Mouse (Mus musculus): ENCODE data around the gene Dhx37.
"Not testable (repeated sequence)": the region's sequence is repeated elsewhere in the genome, so short reads cannot be mapped to it uniquely, and the experiment has no call there.

Gene Dhx37

DNA sequence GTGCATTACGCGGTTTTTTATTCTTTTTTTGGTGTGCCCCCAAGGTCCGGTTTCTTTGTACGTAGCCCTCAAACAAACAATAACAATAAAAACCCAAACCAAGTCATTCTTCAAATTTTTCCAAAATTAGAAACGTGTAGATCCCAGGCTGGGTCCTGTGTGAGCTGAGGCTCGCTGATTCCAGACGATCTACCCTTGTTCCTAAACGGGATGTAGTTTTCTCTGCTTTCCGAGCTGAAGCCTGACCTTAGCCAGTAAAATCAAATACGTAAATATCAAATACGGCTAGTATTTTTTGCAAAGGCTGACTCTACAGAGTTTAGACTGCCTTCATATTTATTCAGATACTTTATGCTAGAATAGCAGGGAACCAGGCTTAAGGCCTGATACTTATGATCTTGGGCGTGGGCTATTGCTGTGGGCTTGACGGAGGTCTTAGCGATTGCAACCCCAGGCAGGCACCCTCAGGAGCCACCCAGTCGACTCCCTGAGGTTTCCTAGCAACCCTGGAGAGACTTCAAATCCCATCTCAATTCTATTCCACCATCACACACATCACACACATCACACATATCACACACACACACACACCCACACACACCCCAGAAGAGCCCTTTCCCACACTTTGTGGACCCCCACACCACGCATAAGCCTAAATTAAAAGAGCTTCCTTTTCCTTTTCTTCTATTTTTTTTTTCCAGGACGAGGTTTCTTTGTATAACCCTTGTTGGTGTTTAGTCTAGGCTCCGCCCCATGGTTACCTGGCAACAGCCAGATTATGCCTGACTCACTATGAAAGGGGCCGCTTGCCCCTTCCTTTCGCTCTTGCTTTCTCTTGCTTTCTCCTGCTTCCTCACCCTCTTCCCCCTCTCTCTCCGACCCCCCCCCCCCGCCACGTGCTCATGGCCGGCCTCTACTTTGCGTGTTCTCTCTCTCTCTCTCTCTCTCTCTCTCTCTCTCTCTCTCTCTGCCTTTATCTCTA lies 40.0 kb downstream of the Dhx37 start:
- in situ Hi-C loops (cut with MboI; ENCODE audit: low pct_unique_long_range_greater_than_20kb in 1 of 2, low sequenced_read_pairs in 2 of 2, unreplicated experiment in 1 of 2): no loop called here

DNA sequence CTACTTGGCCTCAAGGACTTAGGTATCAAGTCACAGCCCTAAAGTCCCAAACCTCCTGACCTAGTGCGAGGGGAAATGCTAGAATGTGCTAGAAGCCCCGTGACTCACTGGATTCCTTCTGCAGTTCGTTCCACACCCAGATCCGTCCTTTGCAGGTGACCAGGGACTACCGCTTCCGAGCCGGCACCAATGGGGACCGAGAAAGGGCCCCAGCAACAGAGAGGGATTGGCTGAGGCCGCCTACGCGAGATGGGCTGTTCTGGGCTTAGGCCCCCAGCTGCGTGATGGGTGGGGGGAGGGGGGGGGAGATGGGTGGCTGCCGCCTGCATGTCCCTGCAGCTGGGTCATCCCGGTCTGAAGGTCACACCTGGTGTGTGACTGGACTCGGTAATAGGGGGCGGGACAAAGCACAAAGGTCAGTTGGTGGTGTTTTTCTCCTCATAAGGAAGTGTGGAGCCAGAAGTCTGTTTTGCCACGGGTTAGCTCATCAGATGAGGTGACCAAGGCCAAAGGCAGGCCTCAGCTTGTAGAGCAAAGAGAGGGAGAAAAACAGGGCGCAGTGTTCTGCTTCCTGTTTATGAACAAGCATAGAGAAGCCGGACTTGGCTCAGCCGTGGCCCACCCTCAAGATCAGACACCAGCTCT lies 40.8 kb downstream of the Dhx37 start:
- in situ Hi-C loops (cut with MboI; ENCODE audit: low pct_unique_long_range_greater_than_20kb in 1 of 2, low sequenced_read_pairs in 2 of 2, unreplicated experiment in 1 of 2): no loop called here

DNA sequence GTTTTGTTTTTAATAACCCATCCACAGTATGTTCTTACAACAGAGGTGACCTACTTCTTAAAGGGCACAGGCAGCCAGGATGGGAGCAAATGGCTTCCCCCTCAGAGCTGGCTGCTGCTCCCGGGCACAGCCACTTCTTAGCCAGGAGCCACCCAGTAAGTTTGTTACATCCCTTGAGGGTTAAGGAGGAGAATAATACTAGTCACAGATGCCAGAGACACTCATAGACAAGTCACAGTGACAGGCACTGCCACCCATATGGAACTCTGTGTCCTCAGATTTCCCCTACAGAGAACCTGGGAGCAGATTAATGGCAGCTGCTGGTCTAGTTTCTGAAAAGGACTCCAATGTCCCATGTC lies 41.3 kb downstream of the Dhx37 start:
- in situ Hi-C loops (cut with MboI; ENCODE audit: low pct_unique_long_range_greater_than_20kb in 1 of 2, low sequenced_read_pairs in 2 of 2, unreplicated experiment in 1 of 2): no loop called here

DNA sequence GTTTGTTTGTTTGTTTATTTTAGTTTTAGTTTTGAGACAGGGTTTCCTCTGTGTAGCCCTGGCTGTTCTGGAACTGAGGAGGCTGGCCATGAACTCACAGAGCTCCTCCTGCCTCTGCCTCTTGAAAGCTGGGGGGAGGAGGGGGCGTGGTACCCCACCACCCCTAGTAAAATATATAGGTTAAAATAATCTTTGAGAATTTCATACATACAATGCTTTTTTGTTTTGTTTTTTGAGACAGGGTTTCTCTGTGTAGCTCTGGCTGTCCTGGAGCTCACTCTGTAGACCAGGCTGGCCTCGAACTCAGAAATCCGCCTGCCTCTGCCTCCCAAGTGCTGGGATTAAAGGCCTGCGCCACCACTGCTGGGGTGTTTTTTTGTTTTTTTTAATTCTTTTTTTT lies 41.7 kb downstream of the Dhx37 start:
- in situ Hi-C loops (cut with MboI; ENCODE audit: low pct_unique_long_range_greater_than_20kb in 1 of 2, low sequenced_read_pairs in 2 of 2, unreplicated experiment in 1 of 2): not testable (repeated sequence)

DNA sequence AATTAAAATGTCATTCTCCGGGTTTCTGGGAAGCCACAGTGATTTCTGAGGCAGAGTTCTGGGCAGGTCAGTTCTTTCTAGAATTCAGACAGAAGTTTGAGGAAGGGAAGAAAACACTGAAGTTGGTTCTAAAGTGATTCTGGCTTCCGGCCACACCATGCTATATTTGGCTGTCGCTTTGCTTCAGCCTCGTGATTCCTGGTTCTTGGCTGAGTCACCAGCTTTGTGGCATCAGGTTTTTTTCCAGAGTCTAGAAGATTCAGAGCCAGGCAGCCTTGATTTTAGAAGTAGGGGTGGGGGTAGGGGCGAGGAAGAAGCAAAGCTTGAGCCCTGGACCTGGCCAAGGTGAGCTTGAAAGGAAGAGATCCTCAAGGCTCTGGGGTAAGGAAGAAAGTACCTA lies 42.3 kb downstream of the Dhx37 start:
- in situ Hi-C loops (cut with MboI; ENCODE audit: low pct_unique_long_range_greater_than_20kb in 1 of 2, low sequenced_read_pairs in 2 of 2, unreplicated experiment in 1 of 2): no loop called here

DNA sequence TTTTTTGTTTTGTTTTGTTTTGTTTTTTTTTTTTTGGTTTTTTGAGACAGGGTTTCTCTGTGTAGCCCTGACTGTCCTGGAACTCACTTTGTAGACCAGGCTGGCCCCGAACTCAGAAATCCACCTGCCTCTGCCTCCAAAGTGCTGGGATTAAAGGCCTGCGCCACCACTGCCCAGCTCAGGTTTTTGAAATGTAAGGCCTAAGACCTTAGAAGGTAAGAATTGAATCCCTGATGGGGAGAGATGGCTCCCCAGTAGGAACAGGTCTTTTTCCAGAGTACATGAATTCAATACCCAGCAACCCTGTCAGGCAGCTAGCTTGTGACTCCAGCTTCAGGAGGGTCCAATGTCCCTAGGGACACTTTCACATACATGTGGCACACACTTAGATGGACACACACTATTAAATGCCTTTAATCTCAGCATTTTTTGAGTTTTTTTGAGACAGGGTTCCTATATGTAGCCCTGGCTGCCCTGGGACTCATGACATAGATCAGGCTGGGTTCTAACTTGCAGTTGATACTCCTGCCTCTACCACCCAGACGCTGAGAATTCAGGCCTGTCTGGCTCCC lies 42.9 kb downstream of the Dhx37 start:
- in situ Hi-C loops (cut with MboI; ENCODE audit: low pct_unique_long_range_greater_than_20kb in 1 of 2, low sequenced_read_pairs in 2 of 2, unreplicated experiment in 1 of 2): no loop called here

DNA sequence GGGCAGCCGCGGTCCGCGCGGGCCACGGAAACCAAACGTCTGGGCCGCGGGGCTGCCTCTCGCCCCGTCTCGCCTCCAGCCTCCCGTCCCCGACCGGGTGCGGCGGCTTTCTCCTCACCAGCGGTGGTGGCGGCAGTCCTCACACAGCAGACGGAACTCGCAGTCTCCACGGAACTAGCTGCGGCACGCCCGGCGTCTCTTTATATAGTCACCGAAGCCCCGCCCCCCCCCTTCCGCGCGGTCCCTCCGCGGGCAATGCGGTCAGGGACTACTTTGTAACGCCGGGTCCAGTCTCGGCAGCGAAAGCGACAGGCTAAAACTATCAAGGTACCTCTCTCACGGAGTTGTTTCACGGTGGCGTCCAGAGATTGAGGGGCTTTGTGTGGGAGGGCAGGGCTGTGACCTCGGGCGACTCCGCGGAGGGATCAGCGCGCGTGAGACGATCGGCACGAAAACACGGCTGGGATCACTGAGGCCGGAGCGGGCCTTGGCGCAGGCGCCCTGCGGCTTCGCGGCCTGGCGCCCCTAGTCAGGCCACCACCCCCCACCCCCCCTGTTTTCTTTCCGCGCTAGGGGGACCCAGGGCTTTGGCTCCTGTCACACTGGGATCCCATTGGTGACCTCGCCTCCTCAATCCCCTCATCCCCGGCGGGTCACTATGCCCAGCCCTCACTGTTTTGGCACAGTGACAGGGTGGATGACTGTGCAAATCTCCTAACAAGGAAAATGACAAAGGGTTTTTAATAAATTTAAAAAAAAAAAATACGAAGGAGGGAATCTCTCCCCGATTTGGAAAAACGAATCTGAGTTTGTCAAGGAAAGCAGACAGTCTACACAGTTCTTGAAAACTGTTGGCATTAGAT lies 44.1 kb downstream of the Dhx37 start, which contains the start of gene Ubc:
Gene Ubc (minus strand): TSS at position 624 of the 863 bp plus-strand sequence.
- in situ Hi-C loops (cut with MboI; ENCODE audit: low pct_unique_long_range_greater_than_20kb in 1 of 2, low sequenced_read_pairs in 2 of 2, unreplicated experiment in 1 of 2): no loop called here

DNA sequence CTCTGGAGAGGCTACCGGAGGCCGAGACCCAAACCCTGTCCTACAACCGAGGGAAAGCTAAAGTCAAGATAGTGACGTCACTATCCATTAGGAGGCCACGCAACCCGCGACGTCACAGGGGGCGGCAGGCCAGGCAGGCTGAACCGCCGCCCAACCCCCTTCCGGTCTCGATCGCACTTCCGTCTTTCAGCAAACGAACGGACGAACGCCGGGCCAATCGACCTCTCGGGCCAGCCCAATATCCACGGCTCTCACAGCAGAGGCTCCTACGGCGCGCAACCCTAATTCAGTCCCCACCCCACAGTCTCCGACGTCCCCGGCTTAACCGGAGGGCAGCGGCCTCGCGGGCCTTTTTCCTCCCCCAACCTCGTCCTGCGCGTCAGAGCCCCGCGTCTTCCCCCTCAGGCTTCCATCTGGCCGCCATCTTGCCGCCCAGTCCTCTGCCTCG lies 44.8 kb downstream of the Dhx37 start, which contains the start of gene Gm10382:
Gene Gm10382 (plus strand): TSS at position 192 of the 448 bp plus-strand sequence.
- in situ Hi-C loops (cut with MboI; ENCODE audit: low pct_unique_long_range_greater_than_20kb in 1 of 2, low sequenced_read_pairs in 2 of 2, unreplicated experiment in 1 of 2): no loop called here

DNA sequence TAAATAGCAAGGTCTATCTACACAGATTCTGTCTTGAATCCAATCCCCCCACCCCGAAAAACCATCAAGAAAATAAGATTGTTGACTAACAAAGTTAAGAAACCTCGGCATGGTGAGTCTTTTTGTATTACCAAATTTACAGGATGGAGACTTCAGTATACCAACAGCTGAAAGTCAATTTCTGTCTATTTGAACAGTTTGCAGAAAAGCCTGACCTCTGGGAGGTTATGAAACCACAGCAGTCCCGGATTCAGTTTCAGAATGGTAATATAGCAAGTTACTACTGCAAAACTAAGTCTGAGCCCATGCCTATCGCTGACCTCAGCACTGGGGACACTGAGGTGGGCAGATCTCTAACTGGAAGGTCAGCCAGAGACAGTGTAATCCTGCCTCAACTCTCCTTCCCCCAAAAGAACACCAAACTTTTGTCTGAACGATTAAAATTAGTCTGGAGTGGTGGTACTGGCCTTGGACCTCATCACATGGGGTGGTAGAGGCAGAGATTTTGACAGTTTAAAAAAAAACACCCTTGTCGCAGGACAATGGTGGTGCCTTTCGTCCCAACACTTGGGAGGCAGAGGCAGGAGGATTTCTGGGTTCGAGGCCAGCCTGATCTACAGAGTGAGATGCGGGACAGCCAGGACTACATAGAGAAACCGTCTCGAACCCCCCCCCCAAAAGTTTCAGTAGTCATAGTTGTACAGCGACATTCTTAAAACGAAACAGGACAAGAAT lies 45.4 kb downstream of the Dhx37 start:
- in situ Hi-C loops (cut with MboI; ENCODE audit: low pct_unique_long_range_greater_than_20kb in 1 of 2, low sequenced_read_pairs in 2 of 2, unreplicated experiment in 1 of 2): no loop called here

DNA sequence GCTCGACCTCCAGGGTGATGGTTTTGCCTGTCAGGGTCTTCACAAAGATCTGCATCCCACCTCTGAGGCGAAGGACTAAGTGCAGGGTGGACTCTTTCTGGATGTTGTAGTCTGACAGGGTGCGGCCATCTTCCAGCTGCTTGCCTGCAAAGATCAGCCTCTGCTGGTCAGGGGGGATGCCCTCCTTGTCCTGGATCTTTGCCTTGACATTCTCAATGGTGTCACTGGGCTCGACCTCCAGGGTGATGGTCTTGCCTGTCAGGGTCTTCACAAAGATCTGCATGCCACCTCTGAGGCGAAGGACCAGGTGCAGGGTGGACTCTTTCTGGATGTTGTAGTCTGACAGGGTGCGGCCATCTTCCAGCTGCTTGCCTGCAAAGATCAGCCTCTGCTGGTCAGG lies 46.6 kb downstream of the Dhx37 start:
- in situ Hi-C loops (cut with MboI; ENCODE audit: low pct_unique_long_range_greater_than_20kb in 1 of 2, low sequenced_read_pairs in 2 of 2, unreplicated experiment in 1 of 2): not testable (repeated sequence)

DNA sequence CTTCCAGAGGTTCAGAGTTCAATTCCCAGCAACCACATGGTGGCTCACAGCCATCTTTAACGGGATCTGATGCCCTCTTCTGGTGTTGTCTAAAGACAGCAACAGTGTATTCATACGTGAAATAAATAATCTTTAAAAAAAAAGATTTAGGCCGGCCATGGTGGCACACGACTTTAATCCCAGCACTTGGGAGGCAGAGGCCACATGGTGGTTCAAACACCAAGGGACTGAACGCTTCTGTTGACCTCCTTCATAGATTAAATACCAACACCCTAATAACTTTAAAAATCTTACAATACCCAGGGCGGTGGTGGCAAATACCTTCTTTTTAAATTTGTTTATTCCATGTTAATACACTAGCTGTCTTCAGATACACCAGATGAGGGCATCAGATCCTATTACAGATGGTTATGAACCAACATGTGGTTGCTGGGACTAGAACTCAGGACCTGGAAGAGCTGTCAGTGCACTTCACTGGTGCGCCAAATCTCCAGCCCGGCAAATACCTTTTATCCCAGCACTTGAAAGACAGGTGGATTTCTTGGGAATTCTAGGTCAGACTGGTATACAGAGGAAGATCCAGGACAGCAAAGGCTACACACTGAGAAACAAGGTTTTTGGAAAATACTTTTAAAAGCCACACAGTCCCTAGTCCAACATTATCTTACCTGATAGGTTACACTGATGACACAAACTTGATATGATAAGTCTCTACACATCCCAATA lies 48.5 kb downstream of the Dhx37 start:
- in situ Hi-C loops (cut with MboI; ENCODE audit: low pct_unique_long_range_greater_than_20kb in 1 of 2, low sequenced_read_pairs in 2 of 2, unreplicated experiment in 1 of 2): no loop called here

DNA sequence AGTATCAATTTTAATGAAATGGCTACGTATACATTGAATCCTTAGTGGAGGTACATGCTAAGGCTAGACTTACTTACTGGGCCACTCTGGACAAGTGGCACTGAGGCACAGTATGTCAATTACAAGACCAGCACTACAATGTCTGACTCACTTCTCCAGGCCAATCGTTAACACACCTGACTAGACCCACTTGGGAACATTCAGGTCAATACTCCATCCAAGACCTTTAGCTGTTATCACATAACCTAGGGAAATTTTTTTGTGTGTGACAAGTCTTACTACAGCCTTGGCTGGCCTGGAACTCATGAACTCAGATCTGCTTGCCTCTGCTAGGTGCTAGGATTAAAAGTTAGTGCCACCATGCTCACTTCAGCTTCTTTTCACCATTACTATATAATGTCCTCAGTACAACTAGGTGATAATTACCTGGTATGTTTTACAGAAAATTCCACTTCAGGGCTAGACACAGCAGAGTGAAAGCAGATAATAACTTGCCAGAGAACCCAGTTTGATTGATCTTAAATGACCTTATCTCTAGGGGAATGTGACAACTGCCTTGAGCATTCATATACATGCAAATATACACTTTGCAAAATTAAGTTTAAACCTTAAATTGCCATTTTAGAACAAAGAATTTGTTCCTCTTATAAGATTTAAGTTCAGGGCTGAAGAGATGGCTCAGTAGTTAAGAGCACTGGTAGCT lies 49.3 kb downstream of the Dhx37 start:
- in situ Hi-C loops (cut with MboI; ENCODE audit: low pct_unique_long_range_greater_than_20kb in 1 of 2, low sequenced_read_pairs in 2 of 2, unreplicated experiment in 1 of 2): no loop called here

DNA sequence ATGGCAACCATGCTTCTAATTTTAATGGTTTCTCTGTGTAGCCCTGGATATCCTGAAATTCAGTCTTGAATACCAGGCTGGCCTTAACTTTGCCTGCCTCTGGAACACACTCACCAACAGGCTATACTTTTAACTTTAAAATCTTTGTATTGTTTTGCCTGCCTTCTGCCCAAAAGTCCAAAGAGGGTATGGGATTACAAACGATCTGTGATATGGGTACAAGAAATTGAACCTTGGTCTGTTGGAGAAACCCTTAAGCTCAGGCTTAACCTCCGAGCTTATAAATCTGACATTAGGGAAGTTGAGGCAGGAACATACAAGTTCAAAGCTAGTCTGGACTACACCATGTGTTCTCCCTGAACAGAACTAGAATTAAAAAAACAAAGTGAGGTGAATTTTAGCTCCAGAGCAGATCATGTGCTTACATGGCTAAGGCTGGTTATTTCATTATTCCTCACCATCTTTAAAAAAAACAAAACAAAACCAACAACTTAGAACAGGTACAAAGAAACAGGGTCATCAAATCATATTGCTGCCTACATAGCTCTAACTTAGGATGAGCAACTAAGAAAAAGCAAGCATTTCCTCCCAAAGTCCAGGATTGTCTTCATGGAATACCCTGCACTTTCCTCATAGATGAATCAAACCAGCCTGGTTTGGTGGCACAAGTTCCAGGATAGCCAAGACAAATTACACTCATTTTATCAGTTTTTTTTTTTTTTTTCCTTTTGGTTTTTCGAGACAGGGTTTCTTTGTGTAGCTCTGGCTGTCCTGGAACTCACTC lies 50.1 kb downstream of the Dhx37 start:
- in situ Hi-C loops (cut with MboI; ENCODE audit: low pct_unique_long_range_greater_than_20kb in 1 of 2, low sequenced_read_pairs in 2 of 2, unreplicated experiment in 1 of 2): no loop called here

DNA sequence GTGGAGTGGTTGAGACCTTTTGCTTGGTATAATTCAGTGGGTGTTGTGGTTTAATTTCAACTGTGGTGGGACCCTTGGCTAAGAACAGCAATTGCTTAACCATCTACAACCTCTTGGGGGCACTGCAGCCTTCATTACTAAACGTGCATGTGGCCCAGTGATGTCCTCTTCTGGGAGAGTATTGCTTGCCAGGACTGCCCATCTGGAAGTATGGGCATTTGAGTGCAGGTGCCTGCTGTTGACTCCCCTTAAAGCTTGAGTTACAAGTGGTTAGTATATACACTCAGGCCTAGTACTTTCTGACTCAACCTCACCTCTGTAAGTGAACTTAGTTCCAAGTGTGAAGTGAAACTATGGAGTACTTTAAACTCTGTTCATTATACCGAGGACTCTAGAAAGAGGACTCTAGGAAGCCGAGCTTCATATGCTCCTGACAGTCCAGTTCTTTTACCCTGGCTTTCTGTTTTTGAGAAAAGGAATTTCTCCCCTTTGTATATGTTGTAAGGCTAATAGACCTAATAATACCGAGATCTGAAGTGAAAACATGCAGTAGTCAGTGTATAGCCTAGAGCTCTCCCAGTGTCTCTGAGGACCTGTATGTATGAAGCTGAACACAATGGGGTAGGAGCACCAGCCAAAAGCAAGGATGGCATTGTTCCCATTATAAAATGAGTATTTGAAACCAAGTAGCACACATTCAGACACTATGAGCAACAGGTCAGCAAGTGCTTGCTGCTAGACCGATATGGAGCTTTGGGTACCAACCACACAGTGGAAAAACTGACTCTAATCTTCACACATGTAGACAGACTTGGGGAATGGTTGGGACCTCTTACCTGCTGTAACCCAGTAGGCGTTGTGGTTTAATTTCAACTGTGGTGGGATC lies 51.0 kb downstream of the Dhx37 start:
- in situ Hi-C loops (cut with MboI; ENCODE audit: low pct_unique_long_range_greater_than_20kb in 1 of 2, low sequenced_read_pairs in 2 of 2, unreplicated experiment in 1 of 2): no loop called here
